Mouse (Mus musculus): ENCODE results near the gene Bicdl2.

Bicdl2 gene

GRCm38 (mm10) chr17:23717003-23717402 lies 56.7 kb downstream of the Bicdl2 start:
- no peak for DNase-seq (ENCODE audit: low spot score in 2 of 2)
